Mouse (Mus musculus): ENCODE results near the gene Car9.

DNA sequence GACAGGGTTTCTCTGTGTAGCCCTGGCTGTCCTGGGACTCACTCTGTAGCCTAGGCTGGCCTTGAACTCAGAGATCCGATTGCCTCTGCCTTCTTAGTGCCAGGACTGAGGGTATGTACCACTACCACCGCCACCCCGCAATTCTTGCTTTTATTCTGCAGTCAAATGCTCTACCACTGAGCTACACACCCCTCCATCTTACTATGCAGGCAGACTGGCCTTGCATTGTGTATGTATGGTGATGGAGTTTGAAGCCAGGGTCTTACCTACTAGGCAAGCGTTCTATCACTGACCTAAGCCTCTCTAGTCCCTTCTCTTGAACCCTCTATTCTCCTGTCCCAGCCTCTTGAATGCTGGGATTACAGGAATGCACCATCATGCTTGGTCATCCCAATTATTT is 6.5 kb downstream of the Car9 start:
- TF ChIP-seq CTCF (IDR thresholded peaks at IDR 0.05; ENCODE audit: extremely low read depth, insufficient read depth, low read length), result no peak
- TF ChIP-seq POLR2A (IDR thresholded peaks at IDR 0.05; ENCODE audit: extremely low read depth, insufficient read depth, low read length), result no peak
